Mouse (Mus musculus): ENCODE measurements around the gene Cep44. TPM values are rescaled to one million over a fixed set of nuclear protein-coding genes. Genes with fewer than 3 reads are reported as not detected.

Cep44 gene
- total RNA-seq (2017), result 41.6 and 42.4 TPM in 2 replicates

GRCm38 (mm10) chr8:56550558-56551360 is at the start of gene Cep44, which contains the start of gene Fbxo8:
TSS of gene Cep44 (minus strand) at chr8:56551047.
TSS of gene Fbxo8 (plus strand) at chr8:56551090.
- ATAC-seq (ENCODE audit: extremely low read depth, insufficient number of reproducible peaks, low FRiP score, poor library complexity, severe bottlenecking), result peak; percentile 69

GRCm38 (mm10) chr8:56591502-56591901 is 40.7 kb upstream of the Cep44 start:
- no peak for ATAC-seq (ENCODE audit: extremely low read depth, insufficient number of reproducible peaks, low FRiP score, poor library complexity, severe bottlenecking)

GRCm38 (mm10) chr8:56591084-56591483 is 40.2 kb upstream of the Cep44 start:
- ATAC-seq (ENCODE audit: extremely low read depth, insufficient number of reproducible peaks, low FRiP score, poor library complexity, severe bottlenecking), result no peak

GRCm38 (mm10) chr8:56589004-56589403 is 38.2 kb upstream of the Cep44 start:
- ATAC-seq (ENCODE audit: extremely low read depth, insufficient number of reproducible peaks, low FRiP score, poor library complexity, severe bottlenecking), result no peak

GRCm38 (mm10) chr8:56582841-56583240 is 32.0 kb upstream of the Cep44 start:
- ATAC-seq (ENCODE audit: extremely low read depth, insufficient number of reproducible peaks, low FRiP score, poor library complexity, severe bottlenecking), result no peak

- ATAC-seq (ENCODE audit: extremely low read depth, insufficient number of reproducible peaks, low FRiP score, poor library complexity, severe bottlenecking), result no peak
Measured at GRCm38 (mm10) chr8:56580918-56581317, 30.1 kb upstream of the Cep44 start.

GRCm38 (mm10) chr8:56566856-56567255 is 16.0 kb upstream of the Cep44 start:
- ATAC-seq (ENCODE audit: extremely low read depth, insufficient number of reproducible peaks, low FRiP score, poor library complexity, severe bottlenecking), result no peak

- ATAC-seq (ENCODE audit: extremely low read depth, insufficient number of reproducible peaks, low FRiP score, poor library complexity, severe bottlenecking), result no peak
Measured at GRCm38 (mm10) chr8:56564399-56565047, 13.7 kb upstream of the Cep44 start.

- ATAC-seq (ENCODE audit: extremely low read depth, insufficient number of reproducible peaks, low FRiP score, poor library complexity, severe bottlenecking), result no peak
Measured at GRCm38 (mm10) chr8:56552551-56553103, 1.8 kb upstream of the Cep44 start.

GRCm38 (mm10) chr8:56552045-56552444 is 1.2 kb upstream of the Cep44 start:
- no peak for ATAC-seq (ENCODE audit: extremely low read depth, insufficient number of reproducible peaks, low FRiP score, poor library complexity, severe bottlenecking)

GRCm38 (mm10) chr8:56551361-56551852 is 560 bp upstream of the Cep44 start:
- peak; percentile 97 for ATAC-seq (ENCODE audit: extremely low read depth, insufficient number of reproducible peaks, low FRiP score, poor library complexity, severe bottlenecking)

- no peak for ATAC-seq (ENCODE audit: extremely low read depth, insufficient number of reproducible peaks, low FRiP score, poor library complexity, severe bottlenecking)
Measured at GRCm38 (mm10) chr8:56547866-56548265, 3.0 kb downstream of the Cep44 start.

GRCm38 (mm10) chr8:56540706-56541105 is 10.1 kb downstream of the Cep44 start:
- ATAC-seq (ENCODE audit: extremely low read depth, insufficient number of reproducible peaks, low FRiP score, poor library complexity, severe bottlenecking), result no peak

GRCm38 (mm10) chr8:56530359-56530758 is 20.5 kb downstream of the Cep44 start:
- peak; percentile 44; the same call in 1 of the 2 replicates for ATAC-seq (ENCODE audit: extremely low read depth, insufficient number of reproducible peaks, low FRiP score, poor library complexity, severe bottlenecking)

GRCm38 (mm10) chr8:56528869-56529268 is 22.0 kb downstream of the Cep44 start:
- ATAC-seq (ENCODE audit: extremely low read depth, insufficient number of reproducible peaks, low FRiP score, poor library complexity, severe bottlenecking), result no peak

GRCm38 (mm10) chr8:56521051-56521450 is 29.8 kb downstream of the Cep44 start:
- ATAC-seq (ENCODE audit: extremely low read depth, insufficient number of reproducible peaks, low FRiP score, poor library complexity, severe bottlenecking), result no peak

- no peak for ATAC-seq (ENCODE audit: extremely low read depth, insufficient number of reproducible peaks, low FRiP score, poor library complexity, severe bottlenecking)
Measured at GRCm38 (mm10) chr8:56520249-56520648, 30.6 kb downstream of the Cep44 start.

GRCm38 (mm10) chr8:56518848-56519247 is 32.0 kb downstream of the Cep44 start:
- no peak for ATAC-seq (ENCODE audit: extremely low read depth, insufficient number of reproducible peaks, low FRiP score, poor library complexity, severe bottlenecking)

- no peak for ATAC-seq (ENCODE audit: extremely low read depth, insufficient number of reproducible peaks, low FRiP score, poor library complexity, severe bottlenecking)
Measured at GRCm38 (mm10) chr8:56508952-56509479, 41.8 kb downstream of the Cep44 start.
